Mouse (Mus musculus): ENCODE measurements around the gene Klk1b27. TPM values are rescaled to one million over a fixed set of nuclear protein-coding genes. Genes with fewer than 3 reads are reported as not detected.
"Not testable (repeated sequence)": the region's sequence is repeated elsewhere in the genome, so short reads cannot be mapped to it uniquely, and the experiment has no call there.

Gene Klk1b27
- total and polyA plus RNA-seq, 3 experiments: not detected

DNA sequence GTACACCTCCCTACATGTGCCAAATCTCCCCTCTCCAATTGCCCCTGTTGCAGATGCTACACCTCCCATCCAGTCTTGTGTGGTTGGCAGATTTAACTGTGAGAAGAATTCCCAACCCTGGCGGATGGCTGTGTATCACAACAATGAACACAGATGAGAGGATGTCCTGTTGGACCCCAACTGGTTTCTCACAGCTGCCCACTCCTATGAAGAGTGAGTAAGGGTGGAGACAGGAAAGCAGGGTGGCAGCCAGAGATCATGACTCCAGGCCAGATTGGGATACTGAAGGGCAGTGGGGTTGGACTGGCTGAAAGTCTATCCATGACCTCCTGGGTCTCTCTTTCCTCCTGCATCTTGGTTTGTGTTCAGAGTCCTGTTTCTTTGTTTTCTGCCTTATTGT lies 44.0 kb downstream of the Klk1b27 start:
- WGBS: 69% methylated on average over 1 of the region's 1 CpGs
- no peaks in the 10 kb centered on the region for H3K4me1 ChIP-seq (ENCODE audit: control insufficient read depth, insufficient read depth, low read length)
- no peaks in the 10 kb centered on the region for H3K36me3 ChIP-seq (ENCODE audit: control insufficient read depth, insufficient read depth, low read length)
- no peak for DNase-seq
- intact Hi-C loops (cut with DNase I): no loop called here
- TF ChIP-seq CTCF (IDR thresholded peaks at IDR 0.05): no peak
- TF ChIP-seq EP300 (IDR thresholded peaks at IDR 0.05; ENCODE audit: insufficient read depth, low read depth, low read length): no peak
- no peak for TF ChIP-seq POLR2A (IDR thresholded peaks at IDR 0.05; ENCODE audit: insufficient read depth, low read depth, low read length)
- no peaks in the 10 kb centered on the region for H3K79me2 ChIP-seq (replicated peaks; ENCODE audit: control insufficient read depth, insufficient read depth, low read length)
- H3K27me3 ChIP-seq (ENCODE audit: control insufficient read depth, insufficient read depth, low read length): no peaks in the 10 kb centered on the region
- no peak overlapping the region for H3K4me3 ChIP-seq
- H3K27ac ChIP-seq: no peak overlapping the region
- H3K9ac ChIP-seq (ENCODE audit: low read depth, low read length): no peak overlapping the region

DNA sequence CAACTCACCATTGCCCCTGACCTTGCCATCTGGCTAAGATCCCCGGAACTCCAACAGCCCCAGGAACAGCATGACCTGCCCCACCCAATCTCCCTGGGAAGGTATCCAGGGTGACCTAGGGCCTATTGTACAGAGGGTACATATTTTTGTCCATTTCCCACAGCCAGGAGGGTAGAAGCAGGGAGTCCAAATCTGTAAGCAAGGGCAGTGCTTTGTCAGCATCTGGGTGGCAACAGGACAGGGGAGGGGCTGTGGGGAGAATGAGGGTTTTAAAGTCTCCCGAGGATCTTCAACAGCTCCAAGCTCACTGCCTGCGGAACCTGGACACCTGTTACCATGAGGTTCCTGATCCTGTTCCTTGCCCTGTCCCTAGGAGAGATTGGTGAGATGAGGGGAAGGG lies 49.9 kb downstream of the Klk1b27 start, which contains the start of gene Klk1b21:
Gene Klk1b21 (plus strand): TSS at position 301 of the 400 bp plus-strand sequence.
- H3K4me1 ChIP-seq (ENCODE audit: control insufficient read depth, insufficient read depth, low read length); H3K9ac ChIP-seq (ENCODE audit: low read depth, low read length); H3K27me3 ChIP-seq (ENCODE audit: control insufficient read depth, insufficient read depth, low read length); H3K4me3 ChIP-seq; H3K27ac ChIP-seq; intact Hi-C loops (cut with DNase I); DNase-seq; H3K36me3 ChIP-seq (ENCODE audit: control insufficient read depth, insufficient read depth, low read length); H3K79me2 ChIP-seq (replicated peaks; ENCODE audit: control insufficient read depth, insufficient read depth, low read length): not testable (repeated sequence)
- 73% methylated on average over 3 of the region's 3 CpGs for WGBS

Other genes with a start within 250 kb of the Klk1b27 start
- gene Klk7, start 241.0 kb upstream of the Klk1b27 start, total RNA-seq (2021): not detected
- 0.08 TPM in 1 of 2 replicates, not detected in the other for gene Klk7, start 241.0 kb upstream of the Klk1b27 start, polyA plus RNA-seq (2012; rRNA removed)
- not detected for gene Klk6, start 227.8 kb upstream of the Klk1b27 start, total RNA-seq (2021)
- not detected in 2 replicates for gene Klk6, start 227.8 kb upstream of the Klk1b27 start, polyA plus RNA-seq (2012; rRNA removed)
- not detected for gene Klk5, start 210.3 kb upstream of the Klk1b27 start, total RNA-seq (2021)
- not detected in 2 replicates for gene Klk5, start 210.3 kb upstream of the Klk1b27 start, polyA plus RNA-seq (2012; rRNA removed)
- not detected for gene Klk4, start 171.1 kb upstream of the Klk1b27 start, total RNA-seq (2021)
- not detected in 2 replicates for gene Klk4, start 171.1 kb upstream of the Klk1b27 start, polyA plus RNA-seq (2012; rRNA removed)
- not detected for gene Klk15, start 118.5 kb upstream of the Klk1b27 start, total RNA-seq (2021)
- gene Klk15, start 118.5 kb upstream of the Klk1b27 start, polyA plus RNA-seq (2012; rRNA removed): not detected in 2 replicates
- gene Klk1b8, start 101.6 kb upstream of the Klk1b27 start, total RNA-seq (2021): not detected
- not detected in 2 replicates for gene Klk1b8, start 101.6 kb upstream of the Klk1b27 start, polyA plus RNA-seq (2012; rRNA removed)
- gene Klk1b1, start 85.5 kb upstream of the Klk1b27 start, total RNA-seq (2021): not detected
- gene Klk1b1, start 85.5 kb upstream of the Klk1b27 start, polyA plus RNA-seq (2012; rRNA removed): not detected in 2 replicates
- gene Klk1b9, start 76.2 kb upstream of the Klk1b27 start, total RNA-seq (2021): not detected
- gene Klk1b9, start 76.2 kb upstream of the Klk1b27 start, polyA plus RNA-seq (2012; rRNA removed): not detected in 2 replicates
- gene Klk1b11, start 56.4 kb upstream of the Klk1b27 start, total RNA-seq (2021): not detected
- not detected in 2 replicates for gene Klk1b11, start 56.4 kb upstream of the Klk1b27 start, polyA plus RNA-seq (2012; rRNA removed)
- 1 to 10 TPM; 1.5 to 2.6 TPM for gene Klk1b26, start 40.1 kb upstream of the Klk1b27 start, total RNA-seq (2021)
- 0.15 and 0.90 TPM in 2 replicates for gene Klk1b26, start 40.1 kb upstream of the Klk1b27 start, polyA plus RNA-seq (2012; rRNA removed)
- gene Klk1b21, start 50.0 kb downstream of the Klk1b27 start, total RNA-seq (2021): not detected
- not detected in 2 replicates for gene Klk1b21, start 50.0 kb downstream of the Klk1b27 start, polyA plus RNA-seq (2012; rRNA removed)
- not detected for gene Klk1b22, start 60.4 kb downstream of the Klk1b27 start, total RNA-seq (2021)
- 4.0 TPM in 1 of 2 replicates, not detected in the other for gene Klk1b22, start 60.4 kb downstream of the Klk1b27 start, polyA plus RNA-seq (2012; rRNA removed)
- gene Klk1b16, start 84.5 kb downstream of the Klk1b27 start, total RNA-seq (2021): not detected
- not detected in 2 replicates for gene Klk1b16, start 84.5 kb downstream of the Klk1b27 start, polyA plus RNA-seq (2012; rRNA removed)
- not detected for gene Klk1b24, start 135.9 kb downstream of the Klk1b27 start, total RNA-seq (2021)
- gene Klk1b24, start 135.9 kb downstream of the Klk1b27 start, polyA plus RNA-seq (2012; rRNA removed): not detected in 2 replicates
- gene Klk1b3, start 145.9 kb downstream of the Klk1b27 start, total RNA-seq (2021): not detected
- gene Klk1b3, start 145.9 kb downstream of the Klk1b27 start, polyA plus RNA-seq (2012; rRNA removed): not detected in 2 replicates
- not detected for gene Klk1b4, start 155.1 kb downstream of the Klk1b27 start, total RNA-seq (2021)
- 0.14 TPM in 1 of 2 replicates, not detected in the other for gene Klk1b4, start 155.1 kb downstream of the Klk1b27 start, polyA plus RNA-seq (2012; rRNA removed)
- not detected for gene Klk1b5, start 163.7 kb downstream of the Klk1b27 start, total RNA-seq (2021)
- gene Klk1b5, start 163.7 kb downstream of the Klk1b27 start, polyA plus RNA-seq (2012; rRNA removed): not detected in 2 replicates
- not detected for gene Klk1, start 173.1 kb downstream of the Klk1b27 start, total RNA-seq (2021)
- gene Klk1, start 173.1 kb downstream of the Klk1b27 start, polyA plus RNA-seq (2012; rRNA removed): 0.38 and 0.62 TPM in 2 replicates
- not detected for gene Gm36864, start 183.9 kb downstream of the Klk1b27 start, total RNA-seq (2021)
- gene Gm36864, start 183.9 kb downstream of the Klk1b27 start, polyA plus RNA-seq (2012; rRNA removed): not detected in 2 replicates
- gene 1700028J19Rik, start 194.4 kb downstream of the Klk1b27 start, total RNA-seq (2021): under 1 TPM; 0.68 to 0.70 TPM
- 1.3 and 2.1 TPM in 2 replicates for gene 1700028J19Rik, start 194.4 kb downstream of the Klk1b27 start, polyA plus RNA-seq (2012; rRNA removed)
- gene 2410002F23Rik, start 194.4 kb downstream of the Klk1b27 start, total RNA-seq (2021): 10 to 100 TPM; 12.0 to 12.3 TPM
- gene 2410002F23Rik, start 194.4 kb downstream of the Klk1b27 start, polyA plus RNA-seq (2012; rRNA removed): 29.5 and 37.6 TPM in 2 replicates
- gene Acp4, start 205.1 kb downstream of the Klk1b27 start, total RNA-seq (2021): not detected
- not detected in 2 replicates for gene Acp4, start 205.1 kb downstream of the Klk1b27 start, polyA plus RNA-seq (2012; rRNA removed)
- gene Gm15517, start 209.2 kb downstream of the Klk1b27 start, total RNA-seq (2021): not detected
- not detected in 2 replicates for gene Gm15517, start 209.2 kb downstream of the Klk1b27 start, polyA plus RNA-seq (2012; rRNA removed)

Measured in heart, adult 2 months (tissue).